Mouse (Mus musculus) E14TG2a.4 (cell line): ENCODE data around the gene Rbm34.
A peak's percentile ranks its signal among the peaks of the same experiment; 100 is the strongest.

Source experiments
- H3K27me3 ChIP-seq: 2 replicates; pipeline ENCODE4 v1.6.1; 2014; ENCODE audit warnings: low read length, control low read depth; ENCODE audit not compliant: insufficient read depth
- H3K36me3 ChIP-seq: 2 replicates; pipeline ENCODE4 v1.6.1; 2014; ENCODE audit warnings: low read length, control low read depth; ENCODE audit not compliant: insufficient read depth
- H3K4me1 ChIP-seq: replicated peaks from 2 replicates; pipeline ENCODE4 v1.6.1; 2014; ENCODE audit warnings: low read depth, low read length, control low read depth
- H3K4me3 ChIP-seq: replicated peaks from 2 replicates; pipeline ENCODE4 v1.5.1; 2014; ENCODE audit warnings: mild to moderate bottlenecking, low read length
- H3K9me3 ChIP-seq: 2 replicates; pipeline ENCODE4 v1.6.1; 2014; ENCODE audit warnings: low read length, control low read depth
- CTCF ChIP-seq: conservative IDR thresholded peaks from 2 replicates; pipeline ENCODE4 v1.5.1; 2014; ENCODE audit warnings: low read length
- NANOG ChIP-seq: IDR thresholded peaks from 2 replicates; pipeline ENCODE4 v1.6.1; 2014; ENCODE audit warnings: borderline replicate concordance, low read length, mixed read lengths
- POU5F1 ChIP-seq: IDR thresholded peaks from 2 replicates; pipeline ENCODE4 v1.6.1; 2014; ENCODE audit warnings: low read length, borderline replicate concordance

Gene Rbm34

GRCm38 (mm10) chr8:126928755-126929505 is 41.9 kb downstream of the Rbm34 start:
- Histone ChIP-seq H3K4me1 (peaks cover 62% of the 10 kb centered on the region), H3K9me3 (no peaks in the 10 kb centered on the region), H3K4me3 (no peak overlapping the region), H3K36me3 (peaks cover 97% of the 10 kb centered on the region), H3K27me3 (no peaks in the 10 kb centered on the region)
- TF ChIP-seq CTCF = no peak
- TF ChIP-seq POU5F1 = no peak
- TF ChIP-seq NANOG = no peak

- TF ChIP-seq CTCF = no peak
- no peak for TF ChIP-seq NANOG
- TF ChIP-seq POU5F1 = no peak
- Histone ChIP-seq H3K9me3 (no peaks in the 10 kb centered on the region), H3K36me3 (peaks cover 97% of the 10 kb centered on the region), H3K4me3 (no peak overlapping the region), H3K4me1 (peaks cover 53% of the 10 kb centered on the region), H3K27me3 (no peaks in the 10 kb centered on the region)
Observed at GRCm38 (mm10) chr8:126928028-126928427, 42.8 kb downstream of the Rbm34 start.

- TF ChIP-seq CTCF = peak; percentile 36
- TF ChIP-seq NANOG = no peak
- peaks cover 95% of the 10 kb centered on the region for H3K36me3 ChIP-seq
- peaks cover 43% of the 10 kb centered on the region for H3K4me1 ChIP-seq
- H3K9me3 ChIP-seq = no peaks in the 10 kb centered on the region
- H3K27me3 ChIP-seq = no peaks in the 10 kb centered on the region
- no peak overlapping the region for H3K4me3 ChIP-seq
Observed at GRCm38 (mm10) chr8:126927058-126927457, 43.8 kb downstream of the Rbm34 start.

DNA sequence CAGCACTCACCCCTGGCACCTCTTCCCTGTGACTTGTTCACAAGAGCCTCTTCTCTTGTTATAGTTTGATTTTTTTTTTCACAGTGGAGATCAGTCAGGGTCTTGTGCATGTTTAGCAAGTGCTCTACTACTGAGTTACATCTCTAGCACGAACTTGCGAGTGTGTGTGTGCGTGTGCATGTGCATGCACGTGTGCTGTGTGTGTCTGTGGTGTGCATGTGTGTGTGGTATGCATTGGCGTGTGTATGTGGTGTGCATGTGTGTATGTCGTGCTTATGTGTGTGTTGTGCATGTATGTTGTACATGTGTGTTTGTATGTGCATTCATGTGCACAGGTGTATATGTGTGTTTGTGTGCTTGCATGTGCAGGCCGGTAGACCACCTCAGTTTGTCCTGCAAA is 47.9 kb downstream of the Rbm34 start:
- Histone ChIP-seq H3K9me3 (no peaks in the 10 kb centered on the region), H3K36me3 (peaks cover 59% of the 10 kb centered on the region), H3K27me3 (no peaks in the 10 kb centered on the region), H3K4me3 (no peak overlapping the region), H3K4me1 (peaks cover 23% of the 10 kb centered on the region)
- TF ChIP-seq POU5F1 (no peak), NANOG (no peak), CTCF (no peak)

GRCm38 (mm10) chr8:126921432-126921831 is 49.4 kb downstream of the Rbm34 start:
- peaks cover 44% of the 10 kb centered on the region for H3K36me3 ChIP-seq
- no peaks in the 10 kb centered on the region for H3K27me3 ChIP-seq
- peaks cover 20% of the 10 kb centered on the region for H3K4me1 ChIP-seq
- no peak for TF ChIP-seq CTCF
- no peak for TF ChIP-seq NANOG
- no peak for TF ChIP-seq POU5F1
- no peak overlapping the region for H3K4me3 ChIP-seq
- H3K9me3 ChIP-seq = no peaks in the 10 kb centered on the region

- H3K4me1 ChIP-seq = peaks cover 20% of the 10 kb centered on the region
- H3K9me3 ChIP-seq = no peaks in the 10 kb centered on the region
- TF ChIP-seq NANOG (no peak), POU5F1 (no peak), CTCF (peak; percentile 56)
- H3K36me3 ChIP-seq = peaks cover 38% of the 10 kb centered on the region
- H3K27me3 ChIP-seq = no peaks in the 10 kb centered on the region
- H3K4me3 ChIP-seq = no peak overlapping the region; the same call in 1 of the 2 replicates
Observed at GRCm38 (mm10) chr8:126920845-126921244, 50.0 kb downstream of the Rbm34 start.

DNA sequence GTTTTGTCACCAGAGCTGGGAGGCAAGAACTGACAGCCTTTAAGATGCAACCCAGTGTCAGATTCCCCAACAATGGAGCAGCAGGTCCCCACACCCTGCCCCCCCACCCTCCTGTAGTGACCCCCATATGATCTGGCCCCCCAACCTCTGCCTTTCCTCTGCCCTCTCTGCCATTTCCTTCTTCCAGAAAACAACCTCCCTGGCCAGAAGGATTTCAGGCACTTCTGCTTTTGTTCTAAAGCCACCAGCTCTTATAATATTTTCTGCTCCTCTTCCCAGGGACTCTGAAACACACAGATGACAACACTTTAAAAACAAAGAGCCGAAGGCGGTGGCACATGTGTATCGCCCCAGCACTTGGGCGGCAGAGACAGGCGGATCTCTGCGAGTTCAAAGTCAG is 50.5 kb downstream of the Rbm34 start:
- no peak overlapping the region; the same call in 1 of the 2 replicates for H3K4me3 ChIP-seq
- no peaks in the 10 kb centered on the region for H3K27me3 ChIP-seq
- peaks cover 20% of the 10 kb centered on the region for H3K4me1 ChIP-seq
- H3K36me3 ChIP-seq = peaks cover 33% of the 10 kb centered on the region
- no peaks in the 10 kb centered on the region for H3K9me3 ChIP-seq
- TF ChIP-seq NANOG (no peak), CTCF (no peak), POU5F1 (no peak)

GRCm38 (mm10) chr8:126919703-126920102 is 51.2 kb downstream of the Rbm34 start:
- H3K36me3 ChIP-seq = peaks cover 27% of the 10 kb centered on the region
- TF ChIP-seq POU5F1 (no peak), CTCF (no peak), NANOG (no peak)
- H3K4me1 ChIP-seq = peaks cover 20% of the 10 kb centered on the region
- H3K27me3 ChIP-seq = no peaks in the 10 kb centered on the region
- no peaks in the 10 kb centered on the region for H3K9me3 ChIP-seq
- H3K4me3 ChIP-seq = no peak overlapping the region

GRCm38 (mm10) chr8:126919255-126919654 is 51.6 kb downstream of the Rbm34 start:
- H3K9me3 ChIP-seq = no peaks in the 10 kb centered on the region
- no peak for TF ChIP-seq POU5F1
- TF ChIP-seq CTCF = no peak
- TF ChIP-seq NANOG = no peak
- peaks cover 24% of the 10 kb centered on the region for H3K36me3 ChIP-seq
- no peak overlapping the region for H3K4me3 ChIP-seq
- H3K27me3 ChIP-seq = no peaks in the 10 kb centered on the region
- H3K4me1 ChIP-seq = peaks cover 20% of the 10 kb centered on the region
